Mouse (Mus musculus) liver, postnatal 0 days (tissue): ENCODE measurements around the gene Lfng. TPM values are rescaled to one million over a fixed set of nuclear protein-coding genes. Genes with fewer than 3 reads are reported as not detected.
A peak's percentile ranks its signal among the peaks of the same experiment; 100 is the strongest.

Source experiments
- ATAC-seq: fragments of 200-750 bp; cut with Nextera tagmentation; 2 replicates; pipeline ENCODE4 v1.8.0; 2017; ENCODE audit warnings: mild to moderate bottlenecking, moderate library complexity
- DNase-seq: peaks from one replicate; pipeline ENCODE4 v3.0.0-alpha.2; 2016
- H3K27ac ChIP-seq: fragments of 300-500 bp; sonication (generic); 2 replicates; pipeline ENCODE4 v1.5.1; 2014; ENCODE audit warnings: antibody characterized with exemption, moderate library complexity, mild to moderate bottlenecking, low read depth
- H3K27me3 ChIP-seq: fragments of 300-500 bp; sonication (generic); 2 replicates; pipeline ENCODE4 v1.6.1; 2014; ENCODE audit warnings: low read length, control low read depth, mixed read lengths; ENCODE audit not compliant: insufficient read depth
- H3K36me3 ChIP-seq: fragments of 300-500 bp; sonication (generic); replicated peaks from 2 replicates; pipeline ENCODE4 v1.6.1; 2014; ENCODE audit warnings: mild to moderate bottlenecking, control low read depth, low read length, moderate library complexity, mixed read lengths; ENCODE audit not compliant: insufficient read depth
- H3K4me1 ChIP-seq: fragments of 300-500 bp; sonication (generic); 2 replicates; pipeline ENCODE4 v1.6.1; 2014; ENCODE audit warnings: antibody characterized with exemption, mild to moderate bottlenecking, control low read depth; ENCODE audit not compliant: insufficient read depth
- H3K4me2 ChIP-seq: fragments of 300-500 bp; sonication (generic); 2 replicates; pipeline ENCODE4 v1.6.1; 2014; ENCODE audit warnings: low read depth, mild to moderate bottlenecking, low read length, moderate library complexity, mixed read lengths
- H3K4me3 ChIP-seq: fragments of 300-500 bp; sonication (generic); 2 replicates; pipeline ENCODE4 v1.5.1; 2014; ENCODE audit warnings: low read depth, low read length
- H3K9ac ChIP-seq: fragments of 300-500 bp; sonication (generic); replicated peaks from 2 replicates; pipeline ENCODE4 v1.6.1; 2014; ENCODE audit warnings: mild to moderate bottlenecking, moderate library complexity
- H3K9me3 ChIP-seq: fragments of 300-500 bp; sonication (generic); 2 replicates; pipeline ENCODE4 v1.6.1; 2016; ENCODE audit warnings: mild to moderate bottlenecking, control low read depth, low read length, mixed read lengths
- CTCF ChIP-seq: sonication (generic); IDR thresholded peaks from 2 replicates; pipeline ENCODE4 v1.5.1; 2016; ENCODE audit warnings: antibody characterized with exemption, low read depth
- EP300 ChIP-seq: IDR thresholded peaks from 2 replicates; pipeline ENCODE4 v1.6.1; 2016; ENCODE audit warnings: antibody characterized with exemption, low read depth, mild to moderate bottlenecking
- WGBS: fragments of 180-500 bp; shearing (Covaris S2); extraction: QIAGEN DNeasy Blood & Tissue Kit; methylation state at CpG from one replicate; pipeline ENCODE4 v1.1.7; 2014; ENCODE audit not compliant: insufficient replicate concordance; 5-methylcytosine and 5-hydroxymethylcytosine counted together
- polyA plus RNA-seq: library from polyadenylated mRNA; unstranded; fragments of >200 nt; fragmentation: Nextera tagmentation; extraction: Ambion mirVana; gene quantifications from 2 replicates; pipeline ENCODE4 v1.2.1, GENCODE M21; 2015

Lfng gene
- polyA plus RNA-seq, 1 experiment from 2014 or later = 5.9 TPM

- H3K9me3 ChIP-seq = no peaks in the 10 kb centered on the region
- peak; percentile 60 for DNase-seq
- peaks cover 29% of the 10 kb centered on the region for H3K4me1 ChIP-seq
- H3K27me3 ChIP-seq = no peaks in the 10 kb centered on the region
- H3K4me3 ChIP-seq = no peak overlapping the region
- peak overlapping the region; percentile 28; the same call in 1 of the 2 replicates for H3K9ac ChIP-seq
- H3K36me3 ChIP-seq = peaks cover 11% of the 10 kb centered on the region
- 35% methylated on average over 9 of the region's 9 CpGs for WGBS
- H3K4me2 ChIP-seq = no peak overlapping the region
- TF ChIP-seq CTCF (no peak), EP300 (no peak)
- ATAC-seq = peak; percentile 32; the same call in 1 of the 2 replicates
- H3K27ac ChIP-seq = peak overlapping the region; percentile 87
Observed at GRCm38 (mm10) chr5:140616691-140617090, 9.6 kb downstream of the Lfng start.

- no peak for TF ChIP-seq EP300
- no peak for TF ChIP-seq CTCF
- Histone ChIP-seq H3K4me1 (peaks cover 25% of the 10 kb centered on the region), H3K27me3 (no peaks in the 10 kb centered on the region), H3K4me2 (no peak overlapping the region; the same call in 1 of the 2 replicates), H3K9me3 (no peaks in the 10 kb centered on the region), H3K36me3 (peaks cover 8% of the 10 kb centered on the region), H3K27ac (peak overlapping the region; percentile 87), H3K9ac (no peak overlapping the region; the same call in 1 of the 2 replicates), H3K4me3 (no peak overlapping the region)
- peak; percentile 59 for ATAC-seq
- DNase-seq = peak; percentile 71
- WGBS = 23% methylated on average over 5 of the region's 5 CpGs
Observed at GRCm38 (mm10) chr5:140617714-140618113, 10.6 kb downstream of the Lfng start.

DNA sequence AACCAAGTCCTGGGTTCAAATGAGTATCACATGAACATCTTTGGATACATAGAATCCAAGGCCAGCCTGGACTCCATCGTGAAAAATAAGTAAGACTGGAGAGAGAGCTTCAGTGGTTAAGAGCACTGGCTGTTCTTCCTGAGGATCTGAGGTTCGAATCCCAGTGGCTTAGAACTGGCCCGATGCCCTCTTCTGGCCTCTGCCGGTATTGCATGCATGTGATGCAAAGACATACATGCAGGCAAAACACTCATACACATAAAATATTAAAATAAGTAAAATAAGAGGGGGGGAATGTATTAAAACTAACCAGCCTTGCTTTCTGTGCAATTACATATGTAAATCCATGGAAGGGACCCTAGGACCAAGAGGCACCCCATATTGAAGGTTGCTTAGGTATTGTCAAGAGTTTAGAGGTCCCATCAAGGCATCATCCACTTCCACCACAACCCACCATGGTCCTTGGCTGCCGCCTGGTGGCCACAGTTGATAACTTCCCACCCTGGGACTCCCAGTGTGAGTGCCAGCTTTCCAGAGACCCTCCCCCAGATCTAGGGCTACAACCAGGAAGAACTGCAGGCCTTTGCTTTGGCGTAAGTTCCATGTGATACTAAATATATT lies 12.1 kb downstream of the Lfng start:
- peaks cover 10% of the 10 kb centered on the region; the same call in 1 of the 2 replicates for H3K36me3 ChIP-seq
- H3K27ac ChIP-seq = no peak overlapping the region
- DNase-seq = peak; percentile 85
- peaks cover 22% of the 10 kb centered on the region for H3K4me1 ChIP-seq
- H3K27me3 ChIP-seq = no peaks in the 10 kb centered on the region
- TF ChIP-seq CTCF (peak; percentile 88), EP300 (no peak)
- no peak overlapping the region for H3K4me2 ChIP-seq
- H3K9me3 ChIP-seq = no peaks in the 10 kb centered on the region
- ATAC-seq = peak; percentile 28; the same call in 1 of the 2 replicates
- WGBS = 11% methylated on average over 6 of the region's 6 CpGs
- no peak overlapping the region for H3K9ac ChIP-seq
- H3K4me3 ChIP-seq = no peak overlapping the region

DNA sequence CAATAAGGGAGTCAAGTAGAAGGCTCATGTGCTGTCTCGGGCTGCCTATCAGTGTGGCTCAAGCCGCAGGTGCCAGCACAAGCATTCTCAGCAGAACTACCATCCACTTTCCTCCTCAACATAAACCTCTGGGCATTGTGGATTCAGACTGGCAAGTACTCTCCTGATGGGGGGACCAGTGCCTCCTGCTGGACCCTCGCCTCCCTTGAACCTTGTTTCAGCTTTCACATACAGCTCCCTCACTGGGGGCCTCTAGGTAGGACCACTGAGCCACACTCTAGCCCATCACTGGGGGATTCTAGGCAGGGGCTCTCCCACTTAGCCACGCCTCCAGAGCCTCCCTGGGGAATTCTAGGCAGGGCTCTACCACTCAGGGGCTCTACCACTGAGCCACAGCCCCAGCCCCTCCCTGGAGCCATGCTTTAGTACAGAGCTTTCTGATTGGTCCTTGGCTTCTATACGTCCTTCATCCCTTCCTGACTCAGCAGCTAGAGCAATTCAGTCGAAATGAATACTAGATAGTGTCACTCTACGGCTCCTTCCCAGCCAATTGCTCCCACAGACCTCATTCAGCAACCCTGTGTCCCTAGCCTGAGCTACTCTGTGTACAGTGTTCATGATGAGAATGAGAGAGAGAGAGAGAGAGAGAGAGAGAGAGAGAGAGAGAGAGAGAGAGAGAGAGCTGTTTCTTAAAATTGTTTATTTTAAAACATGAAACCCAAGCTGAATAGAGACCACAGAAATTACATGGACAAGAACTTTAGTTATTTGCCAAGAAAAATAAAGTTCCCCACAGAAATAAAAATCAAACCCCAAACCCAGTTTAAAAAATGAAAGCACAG lies 13.0 kb downstream of the Lfng start:
- no peak for TF ChIP-seq EP300
- no peak for TF ChIP-seq CTCF
- Histone ChIP-seq H3K9ac (no peak overlapping the region), H3K4me3 (no peak overlapping the region), H3K27ac (no peak overlapping the region), H3K36me3 (peaks cover 10% of the 10 kb centered on the region; the same call in 1 of the 2 replicates), H3K27me3 (no peaks in the 10 kb centered on the region), H3K4me2 (no peak overlapping the region), H3K4me1 (peaks cover 18% of the 10 kb centered on the region), H3K9me3 (no peaks in the 10 kb centered on the region)
- 46% methylated on average over 7 of the region's 7 CpGs for WGBS
- ATAC-seq (no peak), DNase-seq (no peak)

- H3K27me3 ChIP-seq = no peaks in the 10 kb centered on the region
- 64% methylated on average over 9 of the region's 9 CpGs for WGBS
- no peak for ATAC-seq
- H3K4me2 ChIP-seq = no peak overlapping the region
- H3K27ac ChIP-seq = no peak overlapping the region
- peaks cover 14% of the 10 kb centered on the region for H3K4me1 ChIP-seq
- DNase-seq = no peak
- H3K9ac ChIP-seq = no peak overlapping the region
- H3K36me3 ChIP-seq = peaks cover 10% of the 10 kb centered on the region; the same call in 1 of the 2 replicates
- TF ChIP-seq EP300 (no peak), CTCF (no peak)
- H3K4me3 ChIP-seq = no peak overlapping the region
- no peaks in the 10 kb centered on the region for H3K9me3 ChIP-seq
Observed at GRCm38 (mm10) chr5:140621092-140621491, 14.0 kb downstream of the Lfng start.

DNA sequence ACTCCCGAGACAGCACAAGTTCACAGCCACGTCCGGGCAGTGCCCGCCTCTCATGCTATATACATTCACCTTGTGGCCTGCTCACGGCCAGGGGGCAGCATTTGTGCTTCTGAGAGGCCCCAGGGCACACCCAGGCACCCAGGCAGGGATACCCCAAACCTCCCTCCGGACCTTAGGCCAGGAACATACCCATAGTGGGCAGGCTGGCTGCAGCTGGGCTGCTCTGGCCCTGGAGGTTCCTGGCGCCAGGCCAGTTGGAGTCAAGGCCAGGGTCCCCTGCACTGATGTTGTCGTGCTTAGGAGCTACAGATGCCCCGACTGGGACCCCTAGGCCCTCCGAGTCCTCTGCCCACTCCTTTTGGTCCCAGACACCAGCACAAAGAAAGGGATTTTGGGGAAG lies 14.4 kb downstream of the Lfng start:
- Histone ChIP-seq H3K9ac (no peak overlapping the region), H3K4me2 (no peak overlapping the region), H3K27me3 (no peaks in the 10 kb centered on the region), H3K9me3 (no peaks in the 10 kb centered on the region), H3K4me3 (no peak overlapping the region), H3K27ac (no peak overlapping the region), H3K4me1 (peaks cover 10% of the 10 kb centered on the region), H3K36me3 (peaks cover 10% of the 10 kb centered on the region)
- no peak for DNase-seq
- 76% methylated on average over 10 of the region's 10 CpGs for WGBS
- TF ChIP-seq EP300 (no peak), CTCF (no peak; the same call in 1 of the 2 replicates)
- ATAC-seq = no peak
